Mouse (Mus musculus): Measurements from ENCODE around the gene Sync. TPM values are rescaled to one million over a fixed set of nuclear protein-coding genes. Genes with fewer than 3 reads are reported as not detected.
A peak's percentile ranks its signal among the peaks of the same experiment; 100 is the strongest.

Gene Sync
- total and polyA plus RNA-seq, 2 experiments: 0.05 TPM; not detected in 1

DNA sequence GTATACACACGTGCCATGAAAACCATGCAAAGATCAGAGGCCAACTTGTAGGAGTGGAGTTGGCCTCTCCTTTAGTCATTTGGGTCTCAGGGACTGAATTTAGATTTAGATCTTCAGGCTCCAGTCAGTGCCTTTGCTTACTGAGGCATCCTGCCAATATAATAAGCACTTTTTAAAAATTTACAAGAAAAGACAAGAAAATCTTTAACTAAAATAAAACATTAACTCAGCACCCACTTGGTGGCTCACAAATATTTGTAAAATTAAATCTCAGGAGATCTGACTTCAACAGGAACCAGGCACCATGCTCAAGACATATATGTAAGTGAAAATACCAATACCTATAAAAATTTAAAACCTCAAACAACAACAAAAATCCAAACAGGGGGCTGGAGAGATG, 33.5 kb downstream of the Sync start:
- peaks cover 22% of the 10 kb centered on the region for H3K4me1 ChIP-seq (ENCODE audit: control insufficient read depth, insufficient read depth, low read length)
- TF ChIP-seq CTCF (IDR thresholded peaks at IDR 0.05; ENCODE audit: low read depth, low read length) (no peak), POLR2A (IDR thresholded peaks at IDR 0.05; ENCODE audit: extremely low read depth, insufficient read depth, low read length) (no peak)
- peaks cover 11% of the 10 kb centered on the region; the same call in 1 of the 2 replicates for H3K79me2 ChIP-seq (ENCODE audit: control insufficient read depth, insufficient read depth, low read length)
- no peak overlapping the region for H3K9ac ChIP-seq (ENCODE audit: low read depth, low read length)
- H3K27me3 ChIP-seq (ENCODE audit: control insufficient read depth, insufficient read depth, low read length): no peaks in the 10 kb centered on the region
- WGBS: 19% methylated on average over 1 of the region's 1 CpGs
- peak overlapping the region; percentile 69 for H3K27ac ChIP-seq (replicated peaks; ENCODE audit: insufficient read depth, low read depth, low read length)
- DNase-seq (ENCODE audit: extremely low read depth, low read depth, low spot score): peak; percentile 88
- peaks cover 55% of the 10 kb centered on the region for H3K36me3 ChIP-seq (ENCODE audit: control insufficient read depth, insufficient read depth, low read length)
- no peak overlapping the region for H3K4me3 ChIP-seq (ENCODE audit: insufficient read depth, low read depth, low read length)

- Histone ChIP-seq H3K4me1 (ENCODE audit: control insufficient read depth, insufficient read depth, low read length) (peaks cover 25% of the 10 kb centered on the region), H3K27ac (replicated peaks; ENCODE audit: insufficient read depth, low read depth, low read length) (no peak overlapping the region), H3K9ac (ENCODE audit: low read depth, low read length) (no peak overlapping the region), H3K4me3 (ENCODE audit: insufficient read depth, low read depth, low read length) (no peak overlapping the region), H3K79me2 (ENCODE audit: control insufficient read depth, insufficient read depth, low read length) (peaks cover 11% of the 10 kb centered on the region; the same call in 1 of the 2 replicates), H3K36me3 (ENCODE audit: control insufficient read depth, insufficient read depth, low read length) (peaks cover 50% of the 10 kb centered on the region), H3K27me3 (ENCODE audit: control insufficient read depth, insufficient read depth, low read length) (no peaks in the 10 kb centered on the region)
- 78% methylated on average over 5 of the region's 5 CpGs for WGBS
- no peak for TF ChIP-seq POLR2A (IDR thresholded peaks at IDR 0.05; ENCODE audit: extremely low read depth, insufficient read depth, low read length)
- no peak for TF ChIP-seq CTCF (IDR thresholded peaks at IDR 0.05; ENCODE audit: low read depth, low read length)
- no peak for DNase-seq (ENCODE audit: extremely low read depth, low read depth, low spot score)
Measured at GRCm38 (mm10) chr4:129322042-129322441, 34.6 kb downstream of the Sync start.

- Histone ChIP-seq H3K4me1 (ENCODE audit: control insufficient read depth, insufficient read depth, low read length) (peaks cover 27% of the 10 kb centered on the region), H3K9ac (ENCODE audit: low read depth, low read length) (no peak overlapping the region), H3K27me3 (ENCODE audit: control insufficient read depth, insufficient read depth, low read length) (no peaks in the 10 kb centered on the region), H3K36me3 (ENCODE audit: control insufficient read depth, insufficient read depth, low read length) (peaks cover 50% of the 10 kb centered on the region), H3K4me3 (ENCODE audit: insufficient read depth, low read depth, low read length) (no peak overlapping the region), H3K27ac (replicated peaks; ENCODE audit: insufficient read depth, low read depth, low read length) (peak overlapping the region; percentile 54), H3K79me2 (ENCODE audit: control insufficient read depth, insufficient read depth, low read length) (peaks cover 9% of the 10 kb centered on the region; the same call in 1 of the 2 replicates)
- DNase-seq (ENCODE audit: extremely low read depth, low read depth, low spot score): peak; percentile 60
- TF ChIP-seq POLR2A (IDR thresholded peaks at IDR 0.05; ENCODE audit: extremely low read depth, insufficient read depth, low read length) (no peak), CTCF (IDR thresholded peaks at IDR 0.05; ENCODE audit: low read depth, low read length) (no peak)
- WGBS: 8% methylated on average over 1 of the region's 1 CpGs
Measured at GRCm38 (mm10) chr4:129323491-129323890, 36.1 kb downstream of the Sync start.

DNA sequence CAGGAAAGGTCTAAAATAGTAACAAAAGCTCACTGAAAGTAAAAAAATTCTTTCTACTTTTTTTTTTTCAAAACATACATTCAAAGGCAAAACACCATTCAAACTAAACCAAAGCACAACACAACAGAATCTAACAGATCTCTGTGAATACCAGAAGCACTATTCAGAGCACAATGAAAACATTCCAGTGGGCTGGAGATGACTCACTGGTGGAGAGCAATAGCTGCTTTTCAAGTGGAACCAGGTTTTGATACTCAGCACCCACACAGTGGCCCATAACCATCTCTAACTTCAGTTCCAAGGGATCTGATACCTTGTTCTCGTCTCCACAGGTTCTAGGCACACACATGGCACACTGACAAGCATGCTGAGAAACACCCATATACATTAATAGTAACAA, 37.3 kb downstream of the Sync start:
- WGBS: 14% methylated on average over 1 of the region's 1 CpGs
- Histone ChIP-seq H3K9ac (ENCODE audit: low read depth, low read length) (no peak overlapping the region), H3K4me1 (ENCODE audit: control insufficient read depth, insufficient read depth, low read length) (peaks cover 26% of the 10 kb centered on the region), H3K27ac (replicated peaks; ENCODE audit: insufficient read depth, low read depth, low read length) (peak overlapping the region; percentile 87), H3K27me3 (ENCODE audit: control insufficient read depth, insufficient read depth, low read length) (no peaks in the 10 kb centered on the region), H3K36me3 (ENCODE audit: control insufficient read depth, insufficient read depth, low read length) (peaks cover 46% of the 10 kb centered on the region), H3K4me3 (ENCODE audit: insufficient read depth, low read depth, low read length) (no peak overlapping the region), H3K79me2 (ENCODE audit: control insufficient read depth, insufficient read depth, low read length) (peaks cover 14% of the 10 kb centered on the region; the same call in 1 of the 2 replicates)
- no peak for DNase-seq (ENCODE audit: extremely low read depth, low read depth, low spot score)
- no peak for TF ChIP-seq POLR2A (IDR thresholded peaks at IDR 0.05; ENCODE audit: extremely low read depth, insufficient read depth, low read length)

DNA sequence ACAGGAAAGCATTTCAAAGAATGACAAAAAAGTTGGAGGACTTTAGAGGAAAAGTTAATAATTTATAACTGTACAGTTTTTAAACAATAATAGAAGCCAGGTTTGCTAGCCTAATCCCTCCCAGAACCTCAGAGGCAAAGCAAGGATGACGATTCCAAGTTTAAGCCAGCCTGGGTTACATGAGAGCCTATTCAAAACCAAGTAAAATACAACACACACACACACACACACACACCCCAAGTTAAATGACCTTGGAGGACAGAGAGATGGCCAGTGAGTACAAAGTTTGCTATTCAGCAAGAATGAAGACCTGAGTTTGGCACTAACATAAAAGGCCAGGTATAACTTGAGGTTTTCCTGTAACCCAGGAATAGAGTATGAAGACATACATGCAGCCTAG, 38.8 kb downstream of the Sync start:
- 7% methylated on average over 1 of the region's 1 CpGs for WGBS
- Histone ChIP-seq H3K36me3 (ENCODE audit: control insufficient read depth, insufficient read depth, low read length) (peaks cover 35% of the 10 kb centered on the region), H3K4me3 (ENCODE audit: insufficient read depth, low read depth, low read length) (no peak overlapping the region), H3K27me3 (ENCODE audit: control insufficient read depth, insufficient read depth, low read length) (no peaks in the 10 kb centered on the region), H3K79me2 (ENCODE audit: control insufficient read depth, insufficient read depth, low read length) (peaks cover 19% of the 10 kb centered on the region), H3K27ac (replicated peaks; ENCODE audit: insufficient read depth, low read depth, low read length) (peak overlapping the region; percentile 90), H3K9ac (ENCODE audit: low read depth, low read length) (peak overlapping the region; percentile 21), H3K4me1 (ENCODE audit: control insufficient read depth, insufficient read depth, low read length) (peaks cover 26% of the 10 kb centered on the region)
- TF ChIP-seq POLR2A (IDR thresholded peaks at IDR 0.05; ENCODE audit: extremely low read depth, insufficient read depth, low read length) (no peak), CTCF (IDR thresholded peaks at IDR 0.05; ENCODE audit: low read depth, low read length) (no peak)
- peak; percentile 83 for DNase-seq (ENCODE audit: extremely low read depth, low read depth, low spot score)

DNA sequence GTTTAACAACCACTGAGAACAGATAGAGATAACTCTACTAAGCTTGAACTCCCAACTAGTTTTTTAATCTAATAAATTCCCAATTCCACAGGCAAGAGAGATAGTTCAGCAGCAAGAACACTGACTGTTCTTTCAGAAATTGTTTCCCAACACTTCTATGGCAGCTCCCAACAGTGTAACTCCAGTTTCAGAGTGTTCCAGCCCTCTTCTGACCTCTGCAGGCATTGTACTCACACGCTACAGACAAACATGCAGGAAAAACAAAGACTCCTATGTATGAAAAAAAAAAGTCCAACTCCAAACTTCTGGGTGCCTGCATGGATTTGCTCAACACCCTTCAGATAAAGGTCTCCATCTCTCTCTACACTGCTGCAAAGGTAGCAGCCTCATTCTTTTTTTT, 45.4 kb downstream of the Sync start:
- H3K27ac ChIP-seq (replicated peaks; ENCODE audit: insufficient read depth, low read depth, low read length): peak overlapping the region; percentile 44
- peaks cover 25% of the 10 kb centered on the region for H3K4me1 ChIP-seq (ENCODE audit: control insufficient read depth, insufficient read depth, low read length)
- H3K79me2 ChIP-seq (ENCODE audit: control insufficient read depth, insufficient read depth, low read length): peaks cover 28% of the 10 kb centered on the region
- H3K36me3 ChIP-seq (ENCODE audit: control insufficient read depth, insufficient read depth, low read length): peaks cover 18% of the 10 kb centered on the region
- TF ChIP-seq CTCF (IDR thresholded peaks at IDR 0.05; ENCODE audit: low read depth, low read length) (no peak), POLR2A (IDR thresholded peaks at IDR 0.05; ENCODE audit: extremely low read depth, insufficient read depth, low read length) (no peak)
- 2% methylated on average over 1 of the region's 1 CpGs for WGBS
- DNase-seq (ENCODE audit: extremely low read depth, low read depth, low spot score): peak; percentile 70
- H3K27me3 ChIP-seq (ENCODE audit: control insufficient read depth, insufficient read depth, low read length): no peaks in the 10 kb centered on the region
- no peak overlapping the region for H3K9ac ChIP-seq (ENCODE audit: low read depth, low read length)
- H3K4me3 ChIP-seq (ENCODE audit: insufficient read depth, low read depth, low read length): peak overlapping the region; percentile 20; the same call in 1 of the 2 replicates

Measured in liver, adult 2 months (tissue).